Mouse (Mus musculus) ovary, postnatal 10 days (tissue): ENCODE results near the gene Sirt1.
"Not testable (repeated sequence)": the region's sequence is repeated elsewhere in the genome, so short reads cannot be mapped to it uniquely, and the experiment has no call there.

Source experiments
- DNase-seq: peaks from one replicate; pipeline ENCODE4 v3.0.0; 2022; ENCODE audit warnings: low spot score

The Sirt1 gene

DNA sequence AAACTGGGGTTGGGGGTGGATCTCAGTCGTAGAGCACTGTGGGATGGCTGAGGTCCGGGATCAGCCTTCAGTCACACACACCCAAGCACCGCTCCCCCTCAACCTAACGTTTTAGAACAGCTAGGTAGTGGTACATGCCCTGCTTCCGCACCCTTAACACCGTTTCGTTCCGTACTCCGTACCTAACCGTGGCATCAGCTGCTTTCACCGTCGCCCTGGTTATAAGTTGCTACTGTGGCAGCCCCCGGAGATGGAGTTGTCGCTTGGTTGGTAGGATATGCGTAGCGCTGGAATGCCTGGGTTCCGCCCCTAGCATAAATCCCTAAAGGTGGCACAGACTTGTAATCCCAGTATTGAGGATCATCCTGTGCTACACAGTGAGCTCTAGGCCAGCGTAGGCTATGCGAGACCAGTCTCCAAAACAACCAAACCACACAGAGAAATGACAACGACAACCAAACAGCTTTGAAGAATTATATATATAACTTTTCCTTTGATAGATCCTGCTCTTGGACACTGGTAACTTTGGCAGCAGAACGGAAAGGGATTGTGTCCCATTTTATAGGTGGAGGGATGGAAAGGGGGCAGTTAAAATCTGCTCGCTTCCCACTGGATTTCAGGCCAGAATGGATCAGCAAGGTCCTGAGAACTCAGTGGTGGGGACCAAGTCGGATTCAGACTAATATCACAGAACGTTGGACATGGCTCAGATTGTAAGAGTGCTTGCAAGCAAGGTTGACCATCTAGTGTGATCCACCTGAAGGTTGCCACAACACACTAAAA is at the start of gene Sirt1:
Sirt1 (minus strand) TSS at position 207 of the 783 bp plus-strand sequence.
- no peak for DNase-seq

DNA sequence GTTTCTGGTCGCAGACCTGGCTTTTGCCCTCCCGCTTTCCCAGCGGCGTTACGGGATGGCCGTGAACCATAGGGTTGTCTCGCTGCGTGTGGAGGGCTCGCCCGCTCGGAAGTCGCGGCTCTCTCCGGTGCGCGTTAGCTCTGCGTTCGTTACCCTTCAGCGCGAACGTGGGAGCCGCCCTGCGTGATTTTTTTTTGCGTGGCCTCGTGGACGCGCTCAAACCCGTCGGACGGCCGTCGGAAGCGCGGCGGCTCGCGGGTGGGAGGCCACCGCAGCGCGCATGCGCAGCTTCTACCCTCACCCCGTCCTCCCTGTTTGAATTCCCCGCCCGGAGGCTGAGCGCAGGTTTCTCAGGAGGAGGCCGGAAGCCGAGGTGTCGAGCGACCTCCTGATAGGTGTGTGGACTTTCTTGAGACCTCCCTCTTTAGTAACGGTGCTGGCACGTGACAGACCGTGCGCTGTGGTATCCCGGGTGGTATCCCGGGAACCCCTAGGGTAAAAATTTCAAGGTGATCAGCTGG is 48.3 kb upstream of the Sirt1 start, which contains the start of gene Ctnna3:
Ctnna3 (plus strand) TSS at position 314 of the 521 bp plus-strand sequence.
- peak; percentile 67 for DNase-seq

DNA sequence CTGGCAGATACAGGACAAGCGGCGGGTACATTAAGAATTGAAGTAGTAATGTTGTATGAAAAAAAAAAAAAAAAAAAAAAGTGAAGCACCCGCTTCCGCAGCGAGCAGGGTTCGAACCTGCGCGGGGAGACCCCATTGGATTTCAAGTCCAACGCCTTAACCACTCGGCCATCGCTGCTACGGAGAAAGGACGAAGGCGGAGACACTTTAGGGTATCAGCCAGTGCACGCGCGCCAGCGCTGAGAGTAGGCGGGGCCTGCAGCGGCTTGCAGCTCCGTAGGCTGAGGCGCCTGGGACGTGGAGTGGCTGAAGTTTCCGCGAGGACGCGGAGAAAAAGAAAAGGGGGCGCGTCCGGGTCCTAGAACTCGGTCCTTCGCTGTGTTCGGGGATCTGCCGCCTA is 47.9 kb upstream of the Sirt1 start:
- peak; percentile 100 for DNase-seq

DNA sequence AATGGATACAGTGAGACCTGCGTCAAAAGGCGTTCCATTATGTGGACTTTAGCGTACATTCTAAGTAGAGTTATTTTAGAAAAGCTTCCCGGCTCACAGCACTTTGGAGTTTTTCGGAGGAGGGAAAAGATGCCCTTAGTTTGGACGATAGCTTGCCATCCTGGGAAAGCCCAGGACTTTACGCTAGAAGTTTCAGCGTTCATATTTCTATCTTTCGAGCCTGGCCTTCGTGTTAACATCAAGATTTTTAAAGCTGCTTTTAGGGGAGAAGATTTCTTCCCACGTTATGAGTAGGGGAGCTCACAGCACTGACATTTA is 47.5 kb upstream of the Sirt1 start:
- no peak for DNase-seq

DNA sequence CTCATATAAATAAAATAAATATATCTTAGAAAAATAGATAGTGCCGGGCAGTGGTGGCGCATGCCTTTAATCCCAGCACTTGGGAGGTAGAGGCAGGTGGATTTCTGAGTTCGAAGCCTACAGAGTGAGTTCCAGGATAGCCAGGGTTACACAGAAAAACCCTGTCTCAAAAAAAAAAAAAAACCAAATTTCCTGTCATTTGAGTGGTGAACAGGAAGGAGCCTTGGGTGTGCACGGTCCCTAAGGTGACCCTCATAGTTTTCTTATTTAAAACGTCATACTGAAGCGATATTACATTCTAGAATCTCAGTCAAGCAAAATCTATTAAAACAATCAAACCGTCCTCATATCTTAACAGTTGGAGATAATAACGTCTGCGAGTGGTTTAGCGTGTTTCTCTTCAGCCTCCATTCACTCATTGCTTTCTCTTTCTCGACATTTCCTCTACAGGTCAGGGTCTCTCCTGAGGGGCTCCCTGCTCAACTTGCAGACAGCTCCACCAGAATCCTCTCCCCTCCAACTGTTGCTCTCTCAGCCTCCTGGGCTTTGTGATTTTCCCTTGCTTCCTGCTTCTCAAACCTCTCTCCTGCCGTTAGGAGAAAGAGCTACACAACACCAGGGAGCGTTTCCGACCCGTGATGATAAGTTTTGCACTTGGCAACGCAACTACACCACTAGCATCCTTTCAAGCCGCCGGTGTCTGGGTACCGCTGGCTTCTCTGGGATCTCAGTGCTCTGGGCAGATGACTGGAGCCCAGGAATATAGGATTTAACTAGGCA is 46.9 kb upstream of the Sirt1 start:
- DNase-seq, result no peak

DNA sequence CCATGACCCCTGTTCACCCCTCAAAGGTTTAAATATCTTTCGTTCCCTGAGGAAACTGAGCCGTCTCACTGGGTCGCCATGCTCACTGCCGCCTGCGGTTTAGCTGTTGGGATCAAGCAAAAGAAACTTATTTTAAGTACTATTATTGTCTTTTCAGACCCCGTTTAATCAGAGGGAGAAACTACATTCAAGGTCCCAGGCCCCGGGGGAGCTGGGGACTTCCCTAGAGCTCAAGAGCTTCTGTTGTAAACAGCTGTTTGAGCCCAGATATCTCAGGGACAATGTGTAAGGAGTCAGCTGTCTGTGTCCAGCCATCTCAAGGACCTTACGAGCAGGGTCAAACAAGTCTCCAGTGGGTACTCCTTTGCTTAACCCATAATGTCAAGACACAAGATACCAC is 45.6 kb upstream of the Sirt1 start:
- DNase-seq, result no peak

DNA sequence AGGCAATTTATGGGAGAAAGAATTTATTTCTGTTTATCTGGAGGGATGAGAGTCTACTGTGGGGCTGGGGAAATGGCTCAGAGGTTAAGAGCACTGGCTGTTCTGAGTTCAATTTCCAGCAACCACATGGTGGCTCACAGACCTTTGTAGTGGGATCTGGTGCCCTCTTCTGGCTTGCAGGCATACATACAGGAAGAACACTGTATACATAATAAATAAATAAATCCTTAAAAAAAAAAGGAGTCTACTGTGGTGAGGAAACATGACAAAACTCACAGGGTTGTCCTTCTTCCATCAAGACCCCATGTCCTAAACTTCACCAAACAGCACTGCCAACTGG is 42.9 kb upstream of the Sirt1 start:
- no peak for DNase-seq

DNA sequence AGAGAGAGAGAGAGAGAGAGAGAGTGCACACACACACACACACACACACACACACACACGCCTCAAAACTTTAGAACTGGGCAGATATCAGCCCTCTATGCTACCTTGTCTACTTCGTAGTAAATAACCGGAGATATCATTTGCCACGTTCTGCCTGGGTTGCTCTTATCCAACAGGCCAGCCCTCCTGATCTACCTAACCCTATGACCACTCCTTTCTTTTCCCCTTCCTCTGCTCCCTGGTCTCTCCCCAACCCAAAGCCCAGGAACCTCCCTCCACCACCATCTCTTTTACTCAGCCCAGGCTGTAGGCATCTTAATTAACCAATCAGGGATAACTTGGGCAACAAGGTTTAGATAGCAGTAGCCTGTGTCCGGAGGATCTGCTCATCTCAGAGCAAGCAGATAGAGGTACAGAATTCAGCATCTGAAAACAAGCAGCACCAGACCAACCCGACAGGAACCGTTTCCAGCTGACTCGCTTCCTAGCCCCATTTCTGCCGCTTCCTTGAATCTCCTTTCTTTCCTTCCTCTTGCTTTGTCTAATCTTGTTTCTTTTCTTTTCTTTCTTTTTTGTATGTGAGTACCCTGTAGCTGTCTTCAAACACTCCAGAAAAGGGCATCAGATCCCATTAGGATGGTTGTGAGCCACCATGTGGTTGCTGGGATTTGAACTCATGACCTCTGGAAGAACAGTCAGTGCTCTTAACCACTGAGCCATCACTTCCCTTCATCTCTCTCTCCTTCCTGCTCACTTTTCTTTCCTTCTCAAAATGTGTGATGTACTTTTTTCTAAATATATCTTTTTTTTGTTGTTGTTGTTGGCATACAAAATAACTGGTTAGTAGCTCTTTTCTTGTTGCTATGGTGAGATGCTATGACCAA is 42.3 kb upstream of the Sirt1 start:
- no peak for DNase-seq

DNA sequence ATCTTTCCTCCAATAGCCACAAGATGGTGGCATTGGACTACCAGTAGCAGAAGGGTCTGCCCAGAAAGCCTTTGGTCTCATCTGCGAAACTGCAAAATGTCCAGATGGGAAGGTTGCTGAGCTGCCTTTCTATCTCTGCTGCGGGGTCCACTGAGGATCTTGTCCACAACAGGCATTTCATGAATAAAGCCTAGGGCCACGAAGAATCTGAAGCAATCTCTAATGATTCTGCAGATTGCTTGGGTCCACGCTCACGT is 41.2 kb upstream of the Sirt1 start:
- DNase-seq, result no peak

DNA sequence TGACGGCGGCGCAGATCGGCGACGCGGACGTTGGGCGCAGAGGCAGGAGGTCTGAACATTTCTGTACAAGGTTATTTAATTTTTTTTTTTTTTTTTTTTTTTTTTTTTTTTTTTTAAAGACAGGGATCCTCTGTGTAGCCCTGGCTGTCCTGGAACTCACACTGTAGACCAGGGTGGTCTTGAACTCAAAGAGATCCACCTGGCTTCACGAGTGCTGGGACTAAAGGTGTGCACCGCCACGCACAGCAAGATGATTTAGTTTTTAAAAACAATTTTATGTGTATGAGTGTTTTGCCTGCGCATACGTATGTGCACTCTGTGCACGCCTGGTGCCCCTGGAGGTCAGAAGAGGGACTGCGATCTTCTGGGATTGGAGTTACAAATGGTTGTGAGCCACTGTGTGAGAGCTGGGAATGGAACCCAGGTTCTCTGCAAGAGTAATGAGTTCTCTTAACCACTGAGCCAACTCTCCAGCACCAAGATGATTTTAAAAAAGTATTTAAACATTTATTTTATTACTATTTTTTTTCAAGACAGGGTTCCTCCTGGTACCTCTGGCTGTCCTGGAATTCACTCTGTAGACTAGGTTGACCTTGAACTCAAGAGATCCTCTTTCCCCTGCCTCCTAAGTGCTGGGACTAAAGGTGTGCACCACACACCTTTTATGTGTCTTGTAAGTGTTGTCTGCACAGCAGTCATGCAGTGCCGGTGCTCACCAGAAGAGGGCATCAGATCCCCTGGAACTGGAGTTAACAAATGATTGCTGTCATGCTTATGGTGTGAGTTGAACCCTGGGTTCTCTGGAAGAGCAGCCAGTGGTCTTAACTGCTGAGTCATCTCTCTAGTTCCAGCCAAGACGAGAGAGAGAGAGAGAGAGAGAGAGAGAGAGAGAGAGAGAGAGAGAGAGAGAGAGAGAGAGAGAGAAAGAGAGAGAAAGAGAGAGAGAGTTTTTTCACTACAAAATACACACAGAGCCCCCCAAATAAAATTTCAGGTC is 40.5 kb upstream of the Sirt1 start, which contains the start of gene Gm7075:
Gm7075 (minus strand) TSS at position 51 of the 997 bp plus-strand sequence.
- DNase-seq, result peak; percentile 14

DNA sequence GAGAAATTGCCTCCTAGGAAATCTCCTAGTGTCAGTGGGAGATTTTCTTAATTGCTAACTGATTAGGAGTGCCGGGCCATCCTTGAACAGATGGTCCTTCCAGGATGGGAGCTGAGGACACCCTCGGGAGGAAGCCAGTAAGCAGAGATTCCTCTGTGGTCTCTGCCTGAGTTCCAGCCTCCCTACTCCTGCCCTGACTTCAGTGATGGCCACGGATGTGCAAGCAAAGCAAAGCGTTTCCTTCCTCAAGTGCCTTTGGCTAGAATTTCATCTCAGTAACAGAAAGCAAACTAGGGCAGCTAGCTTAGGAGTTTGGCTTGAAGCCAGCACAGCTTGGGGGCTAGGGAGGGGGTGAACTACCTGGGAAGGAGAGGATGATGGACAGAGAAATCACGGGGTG is 35.6 kb upstream of the Sirt1 start:
- DNase-seq, result no peak

DNA sequence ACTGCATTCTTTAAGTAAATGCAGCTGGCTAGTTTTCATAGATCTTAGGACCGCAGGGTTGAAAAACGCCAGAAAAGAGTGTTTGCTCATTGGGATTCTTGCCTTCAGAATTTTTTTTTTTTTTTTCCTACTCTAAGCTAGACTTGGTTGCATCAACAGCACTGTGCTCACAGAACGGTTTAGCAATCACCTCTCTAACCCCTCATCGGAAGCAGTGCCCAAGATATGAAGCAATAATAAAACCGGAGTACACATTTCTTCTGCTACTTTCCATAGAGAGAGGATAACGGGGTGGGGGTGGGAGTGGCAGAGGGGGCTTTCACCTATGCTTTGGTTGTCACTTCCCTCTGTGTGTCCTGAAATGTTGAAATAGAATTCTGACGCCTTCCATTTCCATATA is 34.3 kb upstream of the Sirt1 start:
- no peak for DNase-seq

DNA sequence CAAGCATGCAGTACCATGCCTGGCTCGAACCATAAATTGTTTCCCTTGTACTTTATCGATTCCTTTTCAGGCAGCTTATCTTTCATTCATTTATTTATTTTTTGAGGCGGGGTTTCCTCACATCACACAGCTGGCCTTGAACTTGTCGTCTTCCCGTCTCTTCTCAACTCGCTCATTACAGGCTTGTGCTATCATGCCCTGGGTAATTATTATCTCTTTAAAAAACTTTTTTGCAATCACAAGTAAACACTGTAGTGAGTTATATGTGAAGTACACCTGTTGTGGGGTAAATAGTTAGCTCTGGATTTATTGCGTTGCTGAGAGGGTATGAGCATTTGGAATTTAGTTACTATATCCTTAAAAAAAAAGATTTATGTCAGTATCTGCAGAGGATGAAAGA is 33.8 kb upstream of the Sirt1 start:
- DNase-seq, result no peak

DNA sequence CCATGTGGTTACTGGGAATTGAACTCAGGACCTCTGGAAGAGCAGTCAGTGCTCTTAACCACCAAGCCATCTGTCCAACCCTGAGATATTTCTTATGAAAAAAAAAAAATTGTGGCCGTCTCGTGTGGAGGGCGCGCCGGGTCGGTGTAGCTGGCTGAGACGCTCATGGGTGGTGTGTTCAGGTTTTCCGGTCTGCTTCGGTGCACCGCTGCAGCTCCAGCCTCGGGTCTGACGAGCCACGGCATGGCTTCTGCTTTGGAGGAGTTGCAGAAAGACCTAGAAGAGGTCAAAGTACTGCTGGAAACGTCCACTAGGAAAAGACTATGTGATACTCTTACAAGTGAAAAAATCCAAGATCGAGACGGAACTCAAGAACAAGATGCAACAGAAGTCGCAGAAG is 31.3 kb upstream of the Sirt1 start:
- DNase-seq, result no peak

DNA sequence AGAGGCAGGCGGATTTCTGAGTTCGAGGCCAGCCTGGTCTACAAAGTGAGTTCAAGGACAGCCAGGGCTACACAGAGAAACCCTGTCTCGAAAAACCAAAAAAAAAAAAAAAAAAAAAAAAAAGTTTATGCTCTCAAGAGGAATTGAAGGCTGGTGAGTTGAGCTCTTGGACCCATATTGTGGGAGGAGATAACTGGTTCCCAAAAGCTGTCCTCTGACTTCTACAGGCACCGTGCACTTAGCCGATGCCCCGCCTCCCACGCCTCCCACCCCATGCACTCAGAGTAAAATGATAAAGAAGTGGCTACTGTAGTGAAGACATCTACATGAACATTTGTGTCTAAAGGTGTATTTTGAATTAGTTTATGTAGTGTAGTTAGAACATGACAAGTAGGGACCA is 30.2 kb upstream of the Sirt1 start:
- DNase-seq, result not testable (repeated sequence)

DNA sequence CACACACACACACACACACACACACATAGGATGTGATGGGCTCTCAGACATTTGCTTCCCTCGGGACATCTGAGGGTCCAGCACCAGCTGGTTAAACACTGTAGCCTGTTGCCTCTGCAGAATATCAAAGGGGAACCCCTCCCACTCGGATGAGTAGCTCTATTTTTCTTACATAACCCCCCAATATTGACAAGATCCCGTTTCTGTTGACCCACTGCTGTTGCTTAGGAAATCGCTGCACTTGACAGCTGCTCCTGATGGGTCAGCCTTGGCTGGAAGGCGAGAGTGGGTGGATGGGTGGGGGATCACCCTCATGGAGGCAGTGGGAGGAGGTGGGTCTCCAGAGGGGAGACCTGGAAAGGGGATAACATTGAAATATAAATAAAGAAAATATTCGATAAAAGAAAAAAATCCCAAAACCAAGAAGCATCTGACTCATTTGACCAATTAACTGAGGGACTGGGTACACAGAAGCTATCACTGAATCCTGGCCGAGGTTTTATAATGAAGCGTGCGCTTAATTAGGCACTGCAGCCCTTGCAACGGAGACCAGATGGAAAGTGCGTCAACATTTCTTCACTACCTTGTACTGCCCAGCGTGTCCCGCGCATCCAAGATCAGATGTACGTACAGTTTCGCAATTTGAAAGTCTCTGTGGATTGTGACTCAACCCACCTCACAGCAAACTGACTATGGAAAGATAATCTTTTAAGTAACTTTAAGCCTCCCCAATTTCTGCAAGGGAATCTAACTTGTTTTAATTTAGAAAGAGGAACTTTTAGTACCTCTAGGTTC is 28.9 kb upstream of the Sirt1 start:
- DNase-seq, result no peak

DNA sequence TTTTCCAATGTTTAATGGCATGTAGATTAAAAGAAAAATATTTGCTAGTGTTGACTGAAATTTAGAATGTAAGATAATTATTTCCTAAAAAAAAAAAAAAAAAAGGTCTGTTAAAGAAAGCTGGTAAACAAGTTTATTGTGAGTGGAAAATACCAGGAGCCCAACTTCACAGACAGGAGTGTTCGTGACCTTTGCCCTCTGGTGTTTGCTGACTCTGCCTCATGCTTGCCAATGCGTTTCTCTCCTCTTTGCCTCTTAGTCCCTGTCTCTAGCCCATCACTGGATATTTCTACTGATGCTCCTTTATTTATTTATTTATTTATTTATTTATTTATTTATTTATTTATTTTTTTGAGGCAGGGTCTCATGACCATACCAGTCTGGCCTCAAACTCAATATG is 22.1 kb upstream of the Sirt1 start:
- DNase-seq, result no peak

DNA sequence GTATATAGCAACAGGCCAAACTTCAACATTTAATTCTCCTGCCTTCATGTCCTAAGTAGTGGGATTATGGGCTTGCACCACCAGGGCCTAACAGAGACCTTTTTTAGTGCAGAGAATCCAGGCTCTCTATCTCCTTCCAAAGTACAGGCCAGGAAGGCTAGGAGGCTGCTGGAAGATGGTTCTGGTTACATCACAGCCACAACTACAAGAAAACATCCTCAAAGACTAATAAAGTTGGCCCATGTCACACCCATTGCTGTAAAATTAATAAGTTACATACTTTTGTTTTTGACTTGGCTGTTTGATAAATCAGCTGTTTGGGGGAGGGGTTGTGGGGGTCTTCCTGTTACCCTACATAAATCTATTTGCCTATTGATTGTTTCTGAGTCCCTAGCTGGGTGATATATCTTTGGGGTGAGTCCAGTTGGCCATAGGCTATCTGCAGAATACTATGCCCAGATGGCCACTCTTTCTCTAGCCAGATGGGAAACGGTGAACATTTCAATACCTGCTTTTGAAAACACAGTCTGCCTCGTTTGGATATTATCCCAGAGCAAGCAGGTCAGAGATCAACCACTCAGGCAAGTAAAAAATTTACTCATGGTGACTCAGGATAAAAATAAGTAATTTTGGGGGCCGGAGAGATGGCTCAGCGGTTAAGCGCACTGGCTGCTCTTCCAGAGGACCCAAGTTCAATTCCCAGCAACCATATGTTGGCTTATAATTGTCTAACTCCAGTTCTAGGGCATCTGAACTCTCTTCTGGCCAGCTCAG is 21.4 kb upstream of the Sirt1 start:
- no peak for DNase-seq

DNA sequence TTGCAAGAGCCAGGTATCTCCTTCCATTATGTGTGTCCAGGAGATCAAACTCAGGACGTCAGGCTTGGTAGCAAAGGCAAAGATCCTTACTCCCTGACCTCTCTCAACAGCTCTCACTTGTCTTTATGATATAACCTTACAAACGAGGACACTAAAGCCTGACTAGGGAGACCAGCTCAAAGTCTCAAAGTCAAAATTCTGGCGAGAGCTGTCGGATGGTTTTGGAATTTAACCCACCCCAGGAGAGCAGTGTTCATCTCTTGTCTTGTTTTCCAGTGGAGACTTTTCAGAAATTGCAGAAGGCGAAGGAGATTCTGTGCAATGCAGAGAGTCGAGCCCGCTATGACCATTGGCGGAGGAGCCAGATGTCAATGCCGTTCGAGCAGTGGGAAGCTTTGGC is 15.5 kb upstream of the Sirt1 start:
- no peak for DNase-seq

DNA sequence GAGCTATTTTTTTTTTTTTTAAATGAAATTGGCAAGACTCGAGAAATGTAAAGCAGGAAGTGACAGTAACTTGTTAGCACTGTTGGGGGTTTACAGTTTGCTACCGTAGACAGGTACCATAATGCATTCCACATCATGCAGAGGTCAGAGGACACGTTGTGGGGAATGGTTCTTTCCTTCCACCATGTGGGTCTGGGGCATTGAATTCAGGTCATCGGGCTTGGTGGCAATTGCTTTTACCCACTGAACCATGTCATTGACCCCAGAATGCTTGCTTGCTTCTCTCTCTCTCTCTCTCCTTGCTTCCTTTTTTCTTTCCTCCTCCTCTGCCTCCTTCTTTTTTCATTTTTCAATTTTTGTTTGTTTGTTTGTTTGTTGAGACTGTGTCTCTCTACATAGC is 7.4 kb upstream of the Sirt1 start:
- DNase-seq, result no peak
